Mouse (Mus musculus): ENCODE measurements around the gene Zfp420. TPM values are rescaled to one million over a fixed set of nuclear protein-coding genes. Genes with fewer than 3 reads are reported as not detected.
A peak's percentile ranks its signal among the peaks of the same experiment; 100 is the strongest.

Zfp420 gene
- total RNA-seq, 1 experiment from 2014 or later: 6.1 TPM

DNA sequence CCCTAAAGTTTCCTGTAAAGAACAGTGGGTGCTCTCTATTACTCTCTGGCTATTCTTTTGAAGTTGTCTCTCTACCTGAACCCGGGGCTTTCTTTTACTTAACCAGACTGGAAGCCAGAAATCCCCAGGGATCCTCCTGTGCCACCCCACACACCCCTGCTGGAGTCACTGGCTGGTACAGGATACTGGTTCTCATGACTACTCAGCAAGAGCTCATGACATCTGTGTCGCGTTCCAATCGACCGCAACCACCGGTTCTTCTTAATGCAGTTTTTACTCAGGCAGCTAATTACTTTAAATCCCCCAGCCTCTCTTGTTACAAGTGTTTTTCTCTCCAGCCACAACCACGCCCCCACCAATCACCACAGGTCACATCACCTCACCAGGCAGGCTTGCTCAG lies 20.3 kb downstream of the Zfp420 start:
- ATAC-seq (replicated peaks in 1 of 2; ENCODE audit: insufficient read depth in 1 of 2, low FRiP score in 2 of 2, low TSS enrichment in 1 of 2, low read depth in 1 of 2, poor library complexity in 2 of 2, severe bottlenecking in 2 of 2): no peak

DNA sequence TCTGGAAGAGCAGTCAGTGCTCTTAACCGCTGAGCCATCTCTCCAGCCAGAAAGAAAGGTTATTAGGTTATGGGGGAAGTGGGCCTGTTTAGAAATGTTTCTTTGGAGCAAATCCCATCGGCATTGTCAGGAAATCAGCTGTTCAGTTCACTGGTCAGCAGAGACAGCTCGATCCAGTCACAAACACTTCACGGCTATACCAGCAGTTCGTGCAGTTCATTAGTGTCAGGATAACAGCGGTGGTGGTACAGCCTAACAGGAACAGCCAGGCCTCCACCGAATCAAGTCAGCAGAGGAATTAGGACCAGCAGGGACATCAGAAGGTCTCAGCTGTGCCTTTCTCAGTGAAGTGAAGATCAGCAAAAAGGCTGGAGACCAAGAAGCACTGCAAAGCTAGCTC lies 21.1 kb downstream of the Zfp420 start:
- no peak for ATAC-seq (replicated peaks in 1 of 2; ENCODE audit: insufficient read depth in 1 of 2, low FRiP score in 2 of 2, low TSS enrichment in 1 of 2, low read depth in 1 of 2, poor library complexity in 2 of 2, severe bottlenecking in 2 of 2)

DNA sequence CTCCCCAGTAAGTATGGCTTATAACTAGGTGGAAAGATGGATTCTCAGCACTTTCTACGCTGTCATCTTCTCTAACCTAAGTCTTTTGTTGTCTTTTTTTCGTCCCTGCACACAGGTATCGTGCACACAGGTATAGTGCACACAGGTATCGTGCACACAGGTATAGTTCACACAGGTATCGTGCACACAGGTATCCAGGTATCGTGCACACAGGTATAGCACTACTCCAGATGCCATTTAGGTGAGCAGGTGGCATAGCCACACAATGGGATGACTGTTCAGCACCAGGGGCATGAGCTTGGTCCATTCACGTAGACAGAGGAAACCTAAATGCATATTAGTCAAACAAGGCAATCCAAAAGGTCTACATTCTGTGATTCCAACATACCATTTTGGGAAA lies 30.7 kb downstream of the Zfp420 start:
- ATAC-seq (replicated peaks in 1 of 2; ENCODE audit: insufficient read depth in 1 of 2, low FRiP score in 2 of 2, low TSS enrichment in 1 of 2, low read depth in 1 of 2, poor library complexity in 2 of 2, severe bottlenecking in 2 of 2): no peak

DNA sequence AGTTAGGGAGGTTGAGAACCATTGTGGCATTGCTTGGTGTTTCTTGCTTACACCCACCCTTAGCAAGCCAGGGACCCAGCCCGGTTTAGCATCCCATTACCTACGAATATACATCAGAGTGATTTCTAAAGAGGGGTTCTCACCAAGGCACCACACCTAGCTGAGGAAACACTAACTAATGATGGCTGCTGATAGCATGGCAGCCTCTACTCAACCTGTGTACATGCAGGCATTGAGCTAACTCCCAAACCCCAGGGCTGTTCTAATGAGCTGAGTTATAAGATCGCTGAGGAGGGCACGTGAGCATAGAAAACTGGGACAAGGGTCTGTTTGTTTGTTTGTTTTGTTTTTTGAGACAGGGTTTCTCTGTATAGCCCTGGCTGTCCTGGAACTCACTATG lies 33.0 kb downstream of the Zfp420 start:
- ATAC-seq (replicated peaks in 1 of 2; ENCODE audit: insufficient read depth in 1 of 2, low FRiP score in 2 of 2, low TSS enrichment in 1 of 2, low read depth in 1 of 2, poor library complexity in 2 of 2, severe bottlenecking in 2 of 2): no peak

DNA sequence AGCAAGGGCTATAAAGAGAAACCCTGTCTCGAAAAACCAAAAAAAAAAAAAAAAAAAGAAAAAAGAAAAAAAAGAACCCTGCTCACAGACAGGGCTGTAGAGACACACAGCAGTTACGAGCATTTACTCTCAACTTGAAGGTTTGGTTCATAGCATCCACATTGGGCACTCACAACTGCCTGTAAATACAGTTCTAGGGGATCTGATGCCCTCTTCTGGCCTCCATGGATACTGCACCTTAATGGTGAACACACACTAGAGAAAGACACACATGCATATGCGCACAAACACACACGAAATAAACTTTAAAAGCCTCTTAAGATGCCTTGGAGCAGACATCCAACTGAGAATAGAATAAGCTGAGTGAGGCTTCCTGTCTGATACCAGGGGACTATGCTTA lies 38.6 kb downstream of the Zfp420 start:
- no peak for ATAC-seq (replicated peaks in 1 of 2; ENCODE audit: insufficient read depth in 1 of 2, low FRiP score in 2 of 2, low TSS enrichment in 1 of 2, low read depth in 1 of 2, poor library complexity in 2 of 2, severe bottlenecking in 2 of 2)

DNA sequence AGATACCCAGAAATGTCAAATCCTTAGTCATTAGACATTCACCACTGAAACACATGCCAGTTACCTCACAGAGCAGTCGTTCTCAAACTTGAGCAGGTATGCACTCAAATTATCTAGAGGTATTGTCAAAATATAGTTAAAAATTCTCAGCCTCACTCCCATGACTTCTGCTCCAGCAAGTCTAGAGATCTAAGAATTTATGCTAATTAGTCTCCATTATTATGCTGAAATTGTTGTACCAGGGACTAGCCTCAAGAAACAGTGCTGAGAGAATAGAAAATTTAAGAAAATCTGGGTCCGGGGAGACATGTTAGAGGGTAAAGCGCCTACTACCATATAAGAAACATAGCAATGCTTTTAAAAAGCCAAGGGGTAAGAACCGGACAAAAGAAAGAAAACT lies 44.3 kb downstream of the Zfp420 start:
- no peak for ATAC-seq (replicated peaks in 1 of 2; ENCODE audit: insufficient read depth in 1 of 2, low FRiP score in 2 of 2, low TSS enrichment in 1 of 2, low read depth in 1 of 2, poor library complexity in 2 of 2, severe bottlenecking in 2 of 2)

DNA sequence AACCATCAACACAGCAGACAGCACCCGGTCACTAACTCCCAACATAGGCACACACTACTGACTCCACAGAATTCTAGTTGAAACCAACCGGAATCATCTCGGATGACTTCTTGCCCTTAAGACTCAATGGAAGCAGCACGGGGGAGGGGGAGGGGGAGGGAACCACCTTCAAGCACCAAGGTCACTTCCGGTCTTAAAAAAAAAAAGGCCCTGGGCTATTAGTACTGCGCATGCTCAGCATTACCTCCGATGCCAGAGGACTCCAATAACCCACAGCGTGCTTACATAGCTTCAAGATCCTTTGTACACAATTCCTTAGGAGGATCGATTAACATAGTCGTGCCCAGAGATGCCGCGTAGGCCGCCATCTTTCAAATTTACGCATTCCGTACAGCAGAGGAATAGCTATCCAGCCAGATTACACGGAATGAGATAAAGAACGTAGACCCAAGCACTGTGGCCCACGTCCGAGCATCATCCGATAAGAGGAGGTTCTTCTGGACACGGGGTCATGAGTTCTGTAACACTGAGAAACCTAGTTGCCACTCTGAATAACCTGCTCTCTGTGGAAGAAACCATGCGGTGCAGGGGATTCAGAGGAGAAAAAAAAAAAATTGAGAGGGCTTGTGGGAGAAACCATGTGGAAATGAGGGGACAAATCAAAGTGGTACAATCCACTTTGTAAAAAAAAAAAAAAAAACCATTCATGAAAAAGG lies 46.3 kb downstream of the Zfp420 start, which contains the start of gene Zfp27:
Gene Zfp27 (minus strand): TSS at position 607 of the 716 bp plus-strand sequence.
- ATAC-seq (replicated peaks in 1 of 2; ENCODE audit: insufficient read depth in 1 of 2, low FRiP score in 2 of 2, low TSS enrichment in 1 of 2, low read depth in 1 of 2, poor library complexity in 2 of 2, severe bottlenecking in 2 of 2): peak; percentile 69 to 73

DNA sequence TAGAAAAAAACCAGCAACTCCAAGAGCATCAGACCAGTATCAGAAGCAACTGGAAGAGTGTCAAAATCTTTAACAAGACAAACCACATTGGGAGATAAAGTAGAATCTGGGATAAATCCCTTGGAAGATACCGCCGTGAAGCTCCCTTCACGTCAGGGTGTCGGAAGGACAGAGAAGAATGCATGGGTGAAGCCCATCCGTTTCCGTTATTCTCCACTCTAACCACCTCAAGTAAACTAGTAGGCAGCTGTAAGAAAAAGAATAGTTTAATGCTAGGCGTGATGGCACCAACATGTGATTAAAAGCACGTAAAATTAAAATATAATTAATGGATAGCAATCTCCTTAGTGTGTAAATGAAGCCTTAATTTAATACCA lies 46.9 kb downstream of the Zfp420 start:
- ATAC-seq (replicated peaks in 1 of 2; ENCODE audit: insufficient read depth in 1 of 2, low FRiP score in 2 of 2, low TSS enrichment in 1 of 2, low read depth in 1 of 2, poor library complexity in 2 of 2, severe bottlenecking in 2 of 2): no peak

DNA sequence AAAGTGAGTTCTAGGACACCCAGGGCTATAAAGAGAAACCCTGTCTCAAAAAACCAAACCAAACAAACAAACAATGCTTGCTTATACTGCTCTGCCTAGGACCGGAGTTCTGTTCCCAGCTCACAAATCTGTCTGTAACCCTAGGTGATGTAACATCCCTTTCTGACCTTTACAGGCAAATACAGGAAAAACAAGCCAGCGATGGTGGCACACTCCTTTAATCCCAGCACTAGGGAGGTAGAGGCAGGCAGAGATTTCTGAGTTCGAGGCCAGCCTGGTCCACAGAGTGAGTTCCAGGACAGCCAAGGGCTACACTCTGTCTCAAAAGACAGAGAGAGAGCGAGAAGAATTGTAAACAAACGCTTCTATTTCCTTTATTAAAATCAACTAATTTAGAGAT lies 47.4 kb downstream of the Zfp420 start:
- ATAC-seq (replicated peaks in 1 of 2; ENCODE audit: insufficient read depth in 1 of 2, low FRiP score in 2 of 2, low TSS enrichment in 1 of 2, low read depth in 1 of 2, poor library complexity in 2 of 2, severe bottlenecking in 2 of 2): no peak

DNA sequence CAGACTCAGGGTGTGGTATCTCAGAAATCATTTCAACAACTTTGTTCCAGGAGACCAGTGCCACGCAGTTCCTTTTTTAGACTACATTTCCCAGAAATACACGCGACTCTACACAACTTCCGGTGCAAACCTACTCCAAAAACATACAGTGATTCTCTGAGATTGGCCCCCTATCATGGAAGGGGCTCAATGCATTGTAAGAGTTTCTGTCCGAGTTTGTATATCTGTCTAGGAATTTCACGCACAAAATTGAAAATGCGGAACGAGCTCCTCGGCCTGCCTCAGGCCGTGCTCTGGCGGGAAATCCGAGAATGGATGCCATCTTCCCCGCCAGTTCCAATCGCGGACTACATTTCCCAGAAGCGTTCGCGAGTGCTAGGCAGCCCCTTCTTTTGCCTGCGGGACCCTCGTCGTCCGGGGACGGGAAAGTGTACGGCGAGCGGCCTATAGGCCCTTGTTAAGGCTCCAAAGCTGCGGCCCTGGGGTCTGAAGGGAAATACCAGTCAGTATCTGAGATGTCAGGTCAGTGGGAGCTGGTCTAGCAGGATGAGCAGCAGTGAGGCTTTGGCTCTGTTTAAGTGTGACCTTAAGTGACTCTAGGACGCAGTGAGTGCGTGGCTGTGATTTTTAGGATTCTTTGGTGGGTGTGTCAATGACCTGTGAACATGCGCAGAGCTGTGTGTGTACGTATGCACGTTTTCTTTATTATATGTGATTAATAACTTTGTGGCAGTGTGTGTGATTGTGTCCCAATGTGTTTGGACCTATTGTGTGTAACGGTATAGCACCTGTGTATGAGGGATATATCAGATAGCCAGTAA lies 48.6 kb downstream of the Zfp420 start, which contains the start of gene Zfp383:
Gene Zfp383 (plus strand): TSS at position 94 of the 821 bp plus-strand sequence.
- ATAC-seq (replicated peaks in 1 of 2; ENCODE audit: insufficient read depth in 1 of 2, low FRiP score in 2 of 2, low TSS enrichment in 1 of 2, low read depth in 1 of 2, poor library complexity in 2 of 2, severe bottlenecking in 2 of 2): peak; percentile 77 to 89

DNA sequence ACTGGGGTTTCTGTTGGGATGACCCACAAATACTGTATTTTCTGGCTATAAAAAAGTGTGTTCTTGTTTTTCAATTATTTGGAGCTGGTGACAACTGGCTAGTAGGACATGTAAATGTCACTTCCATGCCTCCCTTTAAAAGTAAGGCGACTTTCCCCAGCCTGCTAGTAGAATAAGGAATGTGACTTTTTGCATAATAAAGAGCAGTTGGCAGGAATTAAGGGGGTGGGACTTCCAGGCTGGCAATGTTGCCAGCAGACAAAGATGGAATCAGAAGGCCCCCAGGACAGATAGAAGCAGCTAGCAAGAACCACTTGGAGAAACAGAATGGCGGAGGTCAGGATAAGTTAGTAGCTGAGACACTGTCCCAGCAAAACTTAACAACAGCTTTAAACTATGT lies 50.5 kb downstream of the Zfp420 start:
- ATAC-seq (replicated peaks in 1 of 2; ENCODE audit: insufficient read depth in 1 of 2, low FRiP score in 2 of 2, low TSS enrichment in 1 of 2, low read depth in 1 of 2, poor library complexity in 2 of 2, severe bottlenecking in 2 of 2): no peak

DNA sequence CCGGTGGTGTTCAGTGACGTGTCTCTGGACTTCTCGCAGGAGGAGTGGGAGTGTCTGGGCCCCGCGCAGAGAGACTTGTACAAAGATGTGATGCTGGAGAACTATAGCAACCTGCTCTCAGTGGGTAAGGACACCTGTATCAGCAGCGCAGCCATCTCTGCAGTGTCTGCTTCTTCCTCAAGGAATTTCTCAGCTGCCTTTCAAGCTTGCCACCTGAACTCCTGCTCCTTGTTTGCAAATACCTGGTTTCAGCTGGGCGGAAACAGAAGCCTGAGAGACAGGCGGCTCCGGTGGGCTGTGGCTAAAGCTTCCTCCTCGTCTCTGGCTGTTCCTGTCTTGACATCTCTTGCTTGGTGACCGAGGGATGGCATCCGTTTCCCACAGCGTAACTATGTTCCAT lies 52.4 kb downstream of the Zfp420 start:
- no peak for ATAC-seq (replicated peaks in 1 of 2; ENCODE audit: insufficient read depth in 1 of 2, low FRiP score in 2 of 2, low TSS enrichment in 1 of 2, low read depth in 1 of 2, poor library complexity in 2 of 2, severe bottlenecking in 2 of 2)

DNA sequence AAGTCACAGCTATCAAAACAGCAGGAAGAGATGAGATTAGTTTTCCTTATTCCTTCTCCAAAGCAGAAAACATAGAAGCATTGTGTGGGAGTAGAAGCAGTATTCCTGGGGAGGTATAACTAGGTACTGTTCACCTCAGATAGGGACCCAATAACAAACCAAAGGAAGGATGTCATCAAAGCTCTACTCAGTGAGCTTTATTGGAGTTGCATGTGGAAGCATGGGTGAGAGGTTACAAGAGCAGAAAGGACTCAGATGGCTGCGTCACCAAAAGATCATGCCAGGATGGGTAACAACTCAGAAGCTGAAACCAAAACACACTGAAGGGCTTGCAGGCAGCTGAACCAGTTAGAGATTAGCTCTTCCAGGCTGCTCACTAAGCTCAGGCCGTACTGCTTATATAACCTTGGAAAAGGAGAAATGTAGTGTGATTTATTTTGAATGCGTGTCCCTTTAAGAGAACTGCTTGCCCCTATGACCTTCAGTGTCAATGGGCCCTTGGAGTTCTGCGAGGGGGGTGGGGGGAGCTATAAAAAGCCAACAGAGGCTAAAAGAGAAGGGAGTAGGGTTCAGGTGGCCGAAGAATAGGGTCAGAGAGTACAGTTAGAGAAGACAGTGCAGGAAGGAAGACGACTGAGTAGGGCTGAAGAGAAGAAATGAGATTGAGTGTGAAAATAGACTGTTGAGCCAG lies 57.7 kb downstream of the Zfp420 start:
- no peak for ATAC-seq (replicated peaks in 1 of 2; ENCODE audit: insufficient read depth in 1 of 2, low FRiP score in 2 of 2, low TSS enrichment in 1 of 2, low read depth in 1 of 2, poor library complexity in 2 of 2, severe bottlenecking in 2 of 2)

DNA sequence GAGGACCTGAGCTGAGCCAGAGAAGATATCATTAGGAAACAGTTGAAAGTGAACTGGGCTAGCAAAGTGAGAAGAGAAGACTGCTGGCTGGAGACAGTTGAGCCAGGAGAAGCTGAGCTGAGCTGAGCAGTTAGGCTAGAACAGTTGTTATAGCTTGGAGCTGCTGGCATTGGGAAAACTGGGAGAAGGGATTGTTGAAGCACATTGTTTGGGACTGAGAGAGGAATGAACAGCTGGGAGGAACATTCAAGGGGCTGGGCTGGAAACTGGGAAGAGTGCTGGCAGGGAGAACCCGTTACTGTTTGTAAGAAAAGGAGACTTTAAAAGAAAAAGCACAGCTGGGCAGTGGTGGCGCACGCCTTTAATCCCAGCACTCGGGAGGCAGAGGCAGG lies 58.3 kb downstream of the Zfp420 start:
- no peak for ATAC-seq (replicated peaks in 1 of 2; ENCODE audit: insufficient read depth in 1 of 2, low FRiP score in 2 of 2, low TSS enrichment in 1 of 2, low read depth in 1 of 2, poor library complexity in 2 of 2, severe bottlenecking in 2 of 2)

DNA sequence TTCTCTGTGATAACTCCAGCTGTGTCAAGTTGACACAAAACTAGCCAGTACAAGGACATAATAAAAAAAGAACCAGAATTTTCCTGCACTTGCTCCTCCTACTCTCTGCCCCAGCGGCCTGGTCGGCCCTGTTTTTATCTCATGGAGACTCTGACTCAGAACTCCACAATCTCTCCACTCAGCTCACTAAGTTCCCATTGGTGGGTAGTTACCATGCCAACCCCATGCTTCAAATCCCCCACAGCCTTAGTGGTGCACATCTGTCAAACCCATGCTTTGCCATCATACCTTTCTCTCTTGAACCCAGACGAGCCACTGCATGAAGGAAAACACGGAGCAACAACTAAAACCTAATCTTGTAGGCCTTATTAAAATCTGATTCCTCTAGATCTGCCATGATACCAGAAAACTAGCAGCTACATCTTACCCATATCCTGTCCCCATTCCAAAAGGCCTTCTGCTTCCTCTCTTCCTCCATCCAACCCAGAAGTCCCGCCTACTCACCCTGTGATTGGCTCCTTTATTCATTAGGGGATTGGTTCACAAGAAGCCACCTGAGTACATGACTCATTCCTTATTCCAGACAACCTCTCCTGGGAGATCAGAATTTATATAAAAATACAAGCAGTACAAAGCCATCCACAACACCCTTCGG lies 61.8 kb downstream of the Zfp420 start:
- no peak for ATAC-seq (replicated peaks in 1 of 2; ENCODE audit: insufficient read depth in 1 of 2, low FRiP score in 2 of 2, low TSS enrichment in 1 of 2, low read depth in 1 of 2, poor library complexity in 2 of 2, severe bottlenecking in 2 of 2)

DNA sequence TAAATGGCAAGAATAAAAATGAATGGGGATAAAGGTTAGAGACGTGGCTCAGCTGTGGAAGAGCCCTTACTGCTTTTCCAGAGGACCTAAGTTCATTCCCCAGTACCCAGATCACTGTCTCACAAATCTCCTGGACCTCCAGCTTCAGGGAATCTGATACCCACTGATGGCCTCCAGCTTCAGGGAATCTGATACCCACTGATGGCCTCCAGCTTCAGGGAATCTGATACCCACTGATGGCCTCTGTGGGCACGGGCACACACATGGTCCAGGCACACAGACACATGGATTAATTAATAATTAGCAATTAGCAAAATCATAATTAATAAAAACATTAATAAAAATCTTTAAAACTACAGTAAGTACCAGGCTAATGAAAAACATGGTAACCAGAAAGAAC lies 63.0 kb downstream of the Zfp420 start:
- no peak for ATAC-seq (replicated peaks in 1 of 2; ENCODE audit: insufficient read depth in 1 of 2, low FRiP score in 2 of 2, low TSS enrichment in 1 of 2, low read depth in 1 of 2, poor library complexity in 2 of 2, severe bottlenecking in 2 of 2)

Data from hematopoietic stem cell, adult 5-6 weeks (primary cell).